Mouse (Mus musculus): ENCODE results near the gene Gm47841. TPM values are rescaled to one million over a fixed set of nuclear protein-coding genes. Genes with fewer than 3 reads are reported as not detected.

Gene Gm47841
- total and polyA plus RNA-seq, 3 experiments, result not detected

DNA sequence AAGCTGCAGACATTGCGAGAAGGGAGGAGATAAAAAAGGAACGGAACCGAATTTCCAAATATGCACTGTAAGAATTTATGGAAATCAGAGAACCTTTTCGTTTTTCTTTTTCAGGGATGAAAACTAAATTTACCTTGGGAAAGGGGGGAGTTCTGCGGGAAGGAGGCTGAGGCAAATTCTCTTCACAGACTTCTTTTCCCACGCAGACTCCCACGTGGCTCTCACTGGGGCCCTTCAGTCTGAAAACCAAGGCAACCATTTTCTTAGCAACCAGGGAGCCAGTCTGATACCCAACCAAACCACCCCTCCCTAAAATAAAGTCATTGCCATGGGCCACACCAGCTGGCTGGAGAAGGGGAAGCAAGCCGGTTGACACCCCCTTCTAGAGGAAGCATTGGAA lies 41.5 kb downstream of the Gm47841 start:
- no peak overlapping the region for H3K27ac ChIP-seq (ENCODE audit: insufficient read depth, low read depth)
- in situ Hi-C loops (cut with MboI; ENCODE audit: low pct_ligation_motif_present, low pct_unique_long_range_greater_than_20kb, low sequenced_read_pairs), result loop anchor here (10.0 kb wide), 1 partner anchor 241 kb away; the partner anchor contains the start of gene Slc4a8

GRCm38 (mm10) chr15:101004538-101004937 lies 42.7 kb downstream of the Gm47841 start:
- Histone ChIP-seq H3K4me2 (ENCODE audit: insufficient read depth, low read depth, poor library complexity, severe bottlenecking) (no peak overlapping the region), H3K4me3 (replicated peaks in 1 of 3; ENCODE audit: low read depth in 2 of 3, low read length in 2 of 3, poor library complexity in 1 of 3) (no peak overlapping the region), H3K9ac (ENCODE audit: insufficient read depth, low read depth) (no peak overlapping the region), H3K27ac (ENCODE audit: insufficient read depth, low read depth) (no peak overlapping the region), H3K36me3 (replicated peaks in 1 of 2; ENCODE audit: control insufficient read depth in 1 of 2, insufficient read depth in 1 of 2, low read length in 1 of 2) (no peaks in the 10 kb centered on the region), H3K79me2 (replicated peaks; ENCODE audit: control insufficient read depth, extremely low read depth, insufficient read depth, poor library complexity, severe bottlenecking) (no peaks in the 10 kb centered on the region), H3K9me3 (replicated peaks; ENCODE audit: low read length) (no peaks in the 10 kb centered on the region), H3K4me1 (ENCODE audit: control insufficient read depth in 1 of 2, insufficient read depth in 2 of 2) (peaks cover 10 to 18% of the 10 kb centered on the region in 2 experiments), H3K27me3 (replicated peaks) (peaks cover 62% of the 10 kb centered on the region)
- in situ Hi-C loops (cut with MboI; ENCODE audit: low pct_ligation_motif_present, low pct_unique_long_range_greater_than_20kb, low sequenced_read_pairs), result loop anchor here (10.0 kb wide), 1 partner anchor 240 kb away; the partner anchor contains the start of gene Slc4a8
- TF ChIP-seq POLR2AphosphoS2 (IDR thresholded peaks at IDR 0.05; ENCODE audit: low read depth, low read length) (no peak), ZC3H11A (IDR thresholded peaks at IDR 0.05; ENCODE audit: low read depth, low read length) (no peak), RCOR1 (conservative IDR thresholded peaks at IDR 0.05; ENCODE audit: low read depth, low read length) (no peak), SMC3 (IDR thresholded peaks at IDR 0.05; ENCODE audit: low read depth, low read length) (no peak), MAFK (IDR thresholded peaks at IDR 0.05; ENCODE audit: insufficient replicate concordance, low read length) (no peak), MYC (IDR thresholded peaks at IDR 0.05; ENCODE audit: low read depth, low read length) (no peak), EP300 (IDR thresholded peaks at IDR 0.05; ENCODE audit: low read length) (no peak), TCF12 (IDR thresholded peaks at IDR 0.05; ENCODE audit: low read depth, low read length) (no peak), ELF1 (IDR thresholded peaks at IDR 0.05; ENCODE audit: low read depth, low read length) (no peak), MAZ (IDR thresholded peaks at IDR 0.05; ENCODE audit: low read depth, low read length) (no peak), JUND (conservative IDR thresholded peaks at IDR 0.05; ENCODE audit: low read depth, low read length) (no peak), MXI1 (IDR thresholded peaks at IDR 0.05; ENCODE audit: low read depth, low read length) (no peak), ZKSCAN1 (IDR thresholded peaks at IDR 0.05; ENCODE audit: borderline replicate concordance, low read depth, low read length) (no peak), PAX5 (IDR thresholded peaks at IDR 0.05; ENCODE audit: low read length) (no peak), TBP (conservative IDR thresholded peaks at IDR 0.05; ENCODE audit: low read depth, low read length) (no peak), ZMIZ1 (IDR thresholded peaks at IDR 0.05; ENCODE audit: low read depth, low read length) (no peak)
- DNase-seq (ENCODE audit: extremely low read depth), result no peak
- dilution Hi-C loops (cut with MboI; ENCODE audit: extremely low pct_ligation_motif_present, extremely low pct_unique_long_range_greater_than_20kb, low sequenced_read_pairs), result no loop called here

More for the DNA sequence above, 41.5 kb downstream of the Gm47841 start:
- no peaks in the 10 kb centered on the region for H3K36me3 ChIP-seq (replicated peaks in 1 of 2; ENCODE audit: control insufficient read depth in 1 of 2, insufficient read depth in 1 of 2, low read length in 1 of 2)
- H3K9ac ChIP-seq (ENCODE audit: insufficient read depth, low read depth), result no peak overlapping the region
- no peak overlapping the region for H3K4me2 ChIP-seq (ENCODE audit: insufficient read depth, low read depth, poor library complexity, severe bottlenecking)
- peaks cover 10 to 18% of the 10 kb centered on the region in 2 experiments for H3K4me1 ChIP-seq (ENCODE audit: control insufficient read depth in 1 of 2, insufficient read depth in 2 of 2)
- H3K9me3 ChIP-seq (replicated peaks; ENCODE audit: low read length), result no peaks in the 10 kb centered on the region
- TF ChIP-seq GABPA (IDR thresholded peaks at IDR 0.05; ENCODE audit: insufficient replicate concordance, low read depth, low read length) (no peak), MAX (IDR thresholded peaks at IDR 0.05; ENCODE audit: low read length) (no peak), ZKSCAN1 (IDR thresholded peaks at IDR 0.05; ENCODE audit: borderline replicate concordance, low read depth, low read length) (no peak), MYC (IDR thresholded peaks at IDR 0.05; ENCODE audit: low read depth, low read length) (no peak), NELFE (IDR thresholded peaks at IDR 0.05; ENCODE audit: low read depth, low read length) (no peak), MAFK (IDR thresholded peaks at IDR 0.05; ENCODE audit: insufficient replicate concordance, low read length) (no peak), ZC3H11A (IDR thresholded peaks at IDR 0.05; ENCODE audit: low read depth, low read length) (no peak), TCF12 (IDR thresholded peaks at IDR 0.05; ENCODE audit: low read depth, low read length) (no peak), MEF2A (IDR thresholded peaks at IDR 0.05; ENCODE audit: borderline replicate concordance, low read depth, low read length) (no peak), ZNF384 (IDR thresholded peaks at IDR 0.05; ENCODE audit: low read depth, low read length) (no peak), NRF1 (IDR thresholded peaks at IDR 0.05; ENCODE audit: low read depth, low read length) (no peak), ETS1 (conservative IDR thresholded peaks at IDR 0.05; ENCODE audit: low read depth, low read length) (no peak)
- H3K4me3 ChIP-seq (replicated peaks in 1 of 3; ENCODE audit: low read depth in 2 of 3, low read length in 2 of 3, poor library complexity in 1 of 3), result no peak overlapping the region
- dilution Hi-C loops (cut with MboI; ENCODE audit: extremely low pct_ligation_motif_present, extremely low pct_unique_long_range_greater_than_20kb, low sequenced_read_pairs), result no loop called here
- H3K27me3 ChIP-seq (replicated peaks), result peaks cover 59% of the 10 kb centered on the region
- no peaks in the 10 kb centered on the region for H3K79me2 ChIP-seq (replicated peaks; ENCODE audit: control insufficient read depth, extremely low read depth, insufficient read depth, poor library complexity, severe bottlenecking)
- DNase-seq (ENCODE audit: extremely low read depth), result no peak

Measured in CH12.LX (cell line).